Mouse (Mus musculus) limb, embryonic 14.5 days (tissue): Measurements from ENCODE around the gene Ppm1h. TPM values are rescaled to one million over a fixed set of nuclear protein-coding genes. Genes with fewer than 3 reads are reported as not detected.

Experiments
- ATAC-seq: fragments of 200-750 bp; cut with Nextera tagmentation; 2 replicates; pipeline ENCODE4 v1.8.0; 2017; ENCODE audit warnings: low read depth, moderate number of reproducible peaks, moderate TSS enrichment; ENCODE audit not compliant: low FRiP score
- DNase-seq: peaks from one replicate; pipeline ENCODE4 v3.0.0-alpha.2; 2015; ENCODE audit warnings: low spot score
- H3K27ac ChIP-seq: fragments of 300-500 bp; sonication (generic); replicated peaks from 2 replicates; pipeline ENCODE4 v1.5.1; 2014; ENCODE audit warnings: low read depth, mild to moderate bottlenecking, low read length, moderate library complexity, mixed read lengths
- H3K27me3 ChIP-seq: fragments of 300-500 bp; sonication (generic); 2 replicates; pipeline ENCODE4 v1.6.1; 2014; ENCODE audit warnings: low read length, mixed read lengths; ENCODE audit not compliant: control insufficient read depth, insufficient read depth
- H3K36me3 ChIP-seq: fragments of 300-500 bp; sonication (generic); 2 replicates; pipeline ENCODE4 v1.6.1; 2014; ENCODE audit warnings: mild to moderate bottlenecking, low read length, moderate library complexity, mixed read lengths; ENCODE audit not compliant: control insufficient read depth, insufficient read depth
- H3K4me1 ChIP-seq: fragments of 300-500 bp; sonication (generic); 2 replicates; pipeline ENCODE4 v1.6.1; 2014; ENCODE audit warnings: antibody characterized with exemption, low read length, mixed read lengths; ENCODE audit not compliant: control insufficient read depth, insufficient read depth
- H3K4me2 ChIP-seq: fragments of 300-500 bp; sonication (generic); replicated peaks from 2 replicates; pipeline ENCODE4 v1.6.1; 2014; ENCODE audit warnings: low read depth, mild to moderate bottlenecking, low read length, moderate library complexity; ENCODE audit not compliant: severe bottlenecking
- H3K4me3 ChIP-seq: fragments of 300-500 bp; sonication (generic); replicated peaks from 2 replicates; pipeline ENCODE4 v1.5.1; 2014; ENCODE audit warnings: low read length
- H3K9ac ChIP-seq: fragments of 300-500 bp; sonication (generic); 2 replicates; pipeline ENCODE4 v1.6.1; 2014; ENCODE audit warnings: mild to moderate bottlenecking, low read depth, low read length, moderate library complexity; ENCODE audit not compliant: severe bottlenecking
- H3K9me3 ChIP-seq: fragments of 300-500 bp; sonication (generic); 2 replicates; pipeline ENCODE4 v1.6.1; 2016; ENCODE audit warnings: low read length; ENCODE audit not compliant: control insufficient read depth
- POLR2A ChIP-seq: fragments of 200-500 bp; IDR thresholded peaks from 2 replicates; pipeline ENCODE4 v1.8.0; 2012; ENCODE audit warnings: inconsistent platforms, mild to moderate bottlenecking, moderate library complexity, borderline replicate concordance; ENCODE audit not compliant: insufficient read depth, insufficient read length; ENCODE audit errors: extremely low read depth
- WGBS: fragments of 180-500 bp; shearing (Covaris S2); extraction: QIAGEN DNeasy Blood & Tissue Kit; methylation state at CpG from one replicate; pipeline ENCODE4 v1.1.7; 2014; 5-methylcytosine and 5-hydroxymethylcytosine counted together
- polyA plus RNA-seq, 2 experiments: library from polyadenylated mRNA; depleted of rRNA in 1 of 2; stranded (reverse) in 1 of 2; unstranded in 1 of 2; fragments of >200 nt; fragmentation: Nextera tagmentation in 1 of 2; extraction: Ambion mirVana in 1 of 2; gene quantifications; 2 replicates each; pipeline versions ENCODE4 v1.2.1 to v1.2.3; 2012 to 2014

Gene Ppm1h
- polyA plus RNA-seq, 2 experiments = 2.2 to 3.4 TPM

DNA sequence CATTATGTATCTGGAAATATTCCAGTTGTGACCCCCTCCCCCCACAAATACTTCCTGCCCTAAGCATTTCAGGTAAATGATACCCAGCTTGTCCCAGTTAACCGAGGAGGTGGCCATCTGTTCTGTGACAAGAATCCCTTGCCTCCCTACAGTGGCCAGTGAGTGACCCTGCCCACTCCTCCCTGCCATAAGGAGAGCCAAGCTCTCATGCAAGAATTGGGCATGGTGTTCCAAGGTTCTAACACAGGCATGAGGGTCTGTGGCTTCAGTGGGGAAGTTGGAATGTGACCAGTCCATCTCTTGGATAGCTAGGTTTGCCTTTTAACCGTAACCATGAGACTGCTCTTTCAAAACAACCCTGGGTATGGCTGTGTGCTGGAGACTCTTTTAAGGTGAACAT, 198.9 kb downstream of the Ppm1h start:
- DNase-seq (no peak), ATAC-seq (no peak)
- Histone ChIP-seq H3K27me3 (no peaks in the 10 kb centered on the region), H3K4me2 (no peak overlapping the region), H3K36me3 (no peaks in the 10 kb centered on the region), H3K4me1 (peaks cover 11% of the 10 kb centered on the region; the same call in 1 of the 2 replicates), H3K9ac (no peak overlapping the region), H3K27ac (no peak overlapping the region), H3K9me3 (no peaks in the 10 kb centered on the region), H3K4me3 (no peak overlapping the region)
- TF ChIP-seq POLR2A = no peak
- 68% methylated on average over 2 of the region's 2 CpGs for WGBS

DNA sequence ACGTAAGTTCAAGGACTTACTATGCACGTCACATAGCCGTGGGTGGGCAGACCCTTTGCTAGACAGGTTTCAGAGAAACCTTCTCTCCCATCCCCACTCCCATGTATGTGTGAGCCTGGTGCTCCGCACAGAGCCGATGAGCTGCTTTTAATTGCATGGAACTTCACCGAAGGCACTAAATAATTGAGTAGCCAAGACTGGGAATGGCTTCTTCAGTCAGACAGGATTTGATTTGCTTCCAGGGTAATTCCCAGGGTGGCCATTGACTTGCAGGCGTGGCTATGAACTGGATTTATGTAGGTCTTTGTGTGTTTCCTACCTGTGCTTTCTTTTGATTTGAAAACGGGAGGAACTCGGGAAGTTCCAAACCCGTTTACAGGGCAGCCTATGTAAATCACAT, 202.9 kb downstream of the Ppm1h start:
- ATAC-seq (no peak), DNase-seq (no peak)
- H3K9me3 ChIP-seq = no peaks in the 10 kb centered on the region
- H3K36me3 ChIP-seq = no peaks in the 10 kb centered on the region
- 45% methylated on average over 10 of the region's 10 CpGs for WGBS
- peaks cover 39% of the 10 kb centered on the region for H3K4me1 ChIP-seq
- no peak overlapping the region for H3K9ac ChIP-seq
- H3K4me2 ChIP-seq = no peak overlapping the region
- H3K4me3 ChIP-seq = no peak overlapping the region
- TF ChIP-seq POLR2A = no peak
- H3K27ac ChIP-seq = no peak overlapping the region
- no peaks in the 10 kb centered on the region for H3K27me3 ChIP-seq

DNA sequence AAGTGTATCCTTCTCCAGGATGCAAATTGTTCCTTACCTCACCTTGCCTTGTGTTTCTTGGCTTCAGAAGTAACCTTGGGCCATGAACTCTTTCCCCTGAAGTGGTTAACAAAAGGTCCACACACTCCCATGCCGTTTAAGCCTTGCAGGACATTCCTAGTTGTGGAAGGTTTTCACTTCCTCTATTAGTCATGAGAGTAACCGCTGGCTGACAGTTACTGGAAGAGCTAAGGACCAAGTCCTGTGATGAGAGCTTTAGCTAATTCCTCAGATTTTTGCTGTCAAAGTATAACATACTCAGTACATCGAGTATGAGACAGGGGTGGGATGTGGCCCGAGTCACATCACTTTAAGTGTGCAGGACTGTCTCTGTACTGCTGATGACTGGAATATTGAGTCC, 204.1 kb downstream of the Ppm1h start:
- H3K27ac ChIP-seq = no peak overlapping the region
- no peaks in the 10 kb centered on the region for H3K36me3 ChIP-seq
- 73% methylated on average over 4 of the region's 4 CpGs for WGBS
- H3K4me3 ChIP-seq = no peak overlapping the region
- H3K4me1 ChIP-seq = peaks cover 47% of the 10 kb centered on the region
- H3K9me3 ChIP-seq = no peaks in the 10 kb centered on the region
- TF ChIP-seq POLR2A = no peak
- H3K27me3 ChIP-seq = no peaks in the 10 kb centered on the region
- H3K4me2 ChIP-seq = no peak overlapping the region
- ATAC-seq = no peak
- no peak overlapping the region for H3K9ac ChIP-seq
- DNase-seq = no peak

DNA sequence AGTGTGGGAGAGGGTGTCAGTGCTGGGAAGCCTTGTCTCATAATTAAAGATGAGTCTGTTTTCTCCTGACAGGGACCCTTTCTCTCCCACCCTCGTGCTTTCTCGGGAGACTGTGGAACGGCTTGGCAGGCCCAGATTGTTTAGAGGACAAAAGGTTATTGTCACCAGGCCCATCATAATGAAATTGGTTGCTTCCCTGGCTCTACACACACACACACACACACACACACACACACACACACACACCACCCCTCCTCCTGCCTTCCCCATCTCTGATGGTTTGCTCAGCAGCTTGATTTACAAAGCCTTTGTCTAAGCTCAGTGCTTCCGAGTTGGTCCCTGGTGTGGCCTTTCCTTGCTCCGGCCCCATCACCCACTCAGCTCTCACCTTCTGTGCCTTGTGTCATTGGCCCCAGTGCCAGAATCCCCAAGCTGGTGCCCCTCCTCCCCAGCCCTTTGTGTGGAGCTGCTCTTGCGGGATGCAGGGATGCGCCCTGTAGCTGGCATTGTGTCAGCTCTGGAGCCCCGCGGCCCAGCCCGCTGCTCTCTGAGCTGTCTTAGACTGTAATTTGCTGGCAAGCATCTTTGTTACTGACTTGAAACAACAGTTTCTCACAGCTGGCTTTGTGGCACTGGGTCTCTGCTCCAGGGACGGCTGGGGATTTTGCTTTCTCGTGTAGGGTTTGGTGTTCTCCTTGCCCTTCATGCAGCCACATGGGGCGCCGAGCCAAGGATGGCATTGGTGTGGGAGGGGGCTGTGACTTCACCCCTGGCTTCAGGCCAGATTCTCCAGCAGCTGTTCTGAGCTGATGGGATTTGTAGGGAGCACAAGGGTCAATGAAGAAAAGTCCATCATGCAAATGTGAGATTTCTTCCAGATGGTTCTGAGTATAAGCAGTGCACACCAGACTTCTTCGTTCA, 205.5 kb downstream of the Ppm1h start:
- Histone ChIP-seq H3K27me3 (no peaks in the 10 kb centered on the region), H3K4me1 (peaks cover 60% of the 10 kb centered on the region), H3K9ac (peak overlapping the region; percentile 25; the same call in 1 of the 2 replicates), H3K9me3 (no peaks in the 10 kb centered on the region), H3K27ac (peak overlapping the region; percentile 71), H3K4me2 (no peak overlapping the region), H3K36me3 (no peaks in the 10 kb centered on the region), H3K4me3 (no peak overlapping the region)
- ATAC-seq (peak; percentile 24), DNase-seq (peak; percentile 75)
- WGBS = 19% methylated on average over 15 of the region's 15 CpGs
- TF ChIP-seq POLR2A = no peak

DNA sequence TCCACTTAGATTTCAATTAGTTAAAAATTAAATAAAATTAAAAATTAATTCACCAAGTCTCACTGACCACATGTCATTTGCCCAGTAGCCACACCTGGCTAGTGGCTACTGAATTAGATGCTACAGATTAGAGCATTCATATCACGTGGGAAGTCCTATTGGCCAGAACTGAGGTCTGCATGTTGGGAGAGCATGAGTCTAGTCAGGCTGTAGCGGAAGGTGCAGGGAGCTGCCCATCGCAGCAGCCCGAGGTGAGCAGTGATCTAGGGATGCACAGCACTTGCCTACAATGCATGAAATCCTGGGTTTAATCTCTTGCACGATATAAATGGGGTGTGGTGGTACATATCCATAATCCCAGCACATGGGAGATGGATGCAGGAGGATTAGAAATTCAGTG, 206.7 kb downstream of the Ppm1h start:
- Histone ChIP-seq H3K4me1 (peaks cover 68% of the 10 kb centered on the region), H3K9me3 (no peaks in the 10 kb centered on the region), H3K9ac (no peak overlapping the region), H3K36me3 (no peaks in the 10 kb centered on the region), H3K4me2 (no peak overlapping the region), H3K27me3 (no peaks in the 10 kb centered on the region), H3K27ac (no peak overlapping the region), H3K4me3 (no peak overlapping the region)
- ATAC-seq (no peak), DNase-seq (no peak)
- TF ChIP-seq POLR2A = no peak
- 86% methylated on average over 5 of the region's 5 CpGs for WGBS
